Mouse (Mus musculus): ENCODE data around the gene Dnajc15. TPM values are rescaled to one million over a fixed set of nuclear protein-coding genes. Genes with fewer than 3 reads are reported as not detected.

The Dnajc15 gene
- polyA plus RNA-seq, 1 experiment from 2014 or later = 101 TPM

DNA sequence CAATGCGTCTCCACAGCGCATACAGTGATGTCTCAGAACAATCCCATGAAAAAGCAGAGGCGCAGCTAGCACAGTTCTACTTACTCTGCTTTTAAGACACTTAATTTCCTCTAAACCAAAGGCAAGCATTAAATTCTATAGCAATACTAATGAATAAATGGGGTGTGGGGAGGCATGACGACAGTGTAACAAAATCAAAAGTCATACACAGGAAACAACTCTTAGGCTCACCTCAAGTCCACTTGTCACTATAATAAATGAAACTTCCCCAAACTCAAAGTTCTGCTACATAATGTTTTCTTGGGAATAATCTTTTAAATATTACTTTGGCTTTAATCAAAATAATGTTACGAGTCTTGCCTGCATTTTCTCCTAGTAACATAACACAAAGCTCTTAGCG, 10.4 kb downstream of the Dnajc15 start:
- Histone ChIP-seq H3K36me3 (ENCODE audit: control insufficient read depth, insufficient read depth, low read length) (no peaks in the 10 kb centered on the region), H3K4me2 (ENCODE audit: low read depth, low read length) (no peak overlapping the region), H3K27me3 (replicated peaks; ENCODE audit: control insufficient read depth, insufficient read depth, low read length) (no peaks in the 10 kb centered on the region), H3K9ac (ENCODE audit: low read depth, low read length) (no peak overlapping the region), H3K27ac (ENCODE audit: low read length) (no peak overlapping the region), H3K4me3 (ENCODE audit: low read length) (no peak overlapping the region), H3K4me1 (ENCODE audit: control insufficient read depth, insufficient read depth, low read length) (no peaks in the 10 kb centered on the region), H3K9me3 (ENCODE audit: control insufficient read depth, low read length) (no peaks in the 10 kb centered on the region)
- WGBS = 87% methylated on average over 6 of the region's 6 CpGs
- no peak for ATAC-seq

DNA sequence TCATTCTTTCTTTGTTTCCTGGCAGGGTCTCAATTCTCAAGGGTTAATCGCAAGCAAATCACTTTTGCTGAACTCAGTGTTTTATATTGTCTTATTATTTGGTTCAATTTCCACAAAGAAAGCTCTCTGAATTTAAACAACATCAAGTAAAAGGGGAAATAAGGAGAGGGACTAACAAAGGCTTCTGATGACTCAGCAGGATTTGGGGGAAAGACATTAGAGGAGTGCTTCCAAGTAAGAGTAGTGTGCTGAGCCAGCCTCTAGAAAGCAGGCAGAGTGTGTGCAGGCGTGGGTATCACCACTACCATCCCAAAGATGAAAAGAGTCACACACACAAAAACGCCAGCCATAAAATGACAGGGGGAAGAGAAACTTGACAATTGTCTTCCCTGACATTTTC, 10.9 kb downstream of the Dnajc15 start:
- ATAC-seq = no peak
- H3K9ac ChIP-seq (ENCODE audit: low read depth, low read length) = no peak overlapping the region
- WGBS = 84% methylated on average over 3 of the region's 3 CpGs
- no peak overlapping the region for H3K27ac ChIP-seq (ENCODE audit: low read length)
- no peaks in the 10 kb centered on the region for H3K27me3 ChIP-seq (replicated peaks; ENCODE audit: control insufficient read depth, insufficient read depth, low read length)
- H3K4me1 ChIP-seq (ENCODE audit: control insufficient read depth, insufficient read depth, low read length) = no peaks in the 10 kb centered on the region
- H3K4me2 ChIP-seq (ENCODE audit: low read depth, low read length) = no peak overlapping the region
- H3K36me3 ChIP-seq (ENCODE audit: control insufficient read depth, insufficient read depth, low read length) = no peaks in the 10 kb centered on the region
- no peak overlapping the region for H3K4me3 ChIP-seq (ENCODE audit: low read length)
- H3K9me3 ChIP-seq (ENCODE audit: control insufficient read depth, low read length) = no peaks in the 10 kb centered on the region

DNA sequence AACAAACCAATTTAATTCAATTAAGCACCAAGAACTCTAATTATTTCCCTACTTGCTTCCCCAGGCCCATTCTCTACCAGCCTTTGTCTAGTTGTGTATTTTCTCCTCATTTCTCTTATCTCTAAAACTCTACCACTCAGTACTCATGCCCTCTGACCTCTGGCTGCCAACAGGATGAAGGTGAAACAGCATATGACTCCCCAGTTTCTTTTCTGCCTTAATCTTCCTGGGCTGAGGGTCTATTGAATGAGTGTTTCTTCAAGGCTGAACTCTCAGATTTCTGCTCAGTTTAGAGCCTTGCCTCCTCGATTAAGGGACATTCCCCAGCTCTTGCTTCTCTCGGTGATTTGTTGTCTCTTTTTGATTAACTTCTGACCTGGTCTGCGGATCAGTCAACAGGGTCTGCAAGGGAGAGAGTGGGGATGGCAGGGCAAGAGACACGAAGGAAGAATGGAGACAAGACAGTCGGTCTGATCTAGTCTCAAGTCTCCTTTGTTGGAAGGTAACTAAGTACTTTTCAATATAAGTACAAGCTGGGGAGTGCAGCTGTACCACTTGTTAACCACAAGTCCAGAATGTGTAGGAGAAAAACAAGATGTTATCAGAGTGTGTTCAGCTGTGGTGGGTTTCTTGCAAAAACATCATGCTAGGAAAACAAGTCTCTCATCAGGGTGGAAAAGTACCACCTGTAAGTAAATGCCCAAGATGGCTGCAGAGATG, 13.9 kb downstream of the Dnajc15 start:
- Histone ChIP-seq H3K4me3 (ENCODE audit: low read length) (no peak overlapping the region), H3K9me3 (ENCODE audit: control insufficient read depth, low read length) (no peaks in the 10 kb centered on the region), H3K36me3 (ENCODE audit: control insufficient read depth, insufficient read depth, low read length) (no peaks in the 10 kb centered on the region), H3K4me1 (ENCODE audit: control insufficient read depth, insufficient read depth, low read length) (no peaks in the 10 kb centered on the region), H3K4me2 (ENCODE audit: low read depth, low read length) (no peak overlapping the region), H3K9ac (ENCODE audit: low read depth, low read length) (no peak overlapping the region), H3K27me3 (replicated peaks; ENCODE audit: control insufficient read depth, insufficient read depth, low read length) (no peaks in the 10 kb centered on the region), H3K27ac (ENCODE audit: low read length) (no peak overlapping the region)
- ATAC-seq = no peak
- WGBS = 50% methylated on average over 5 of the region's 5 CpGs

DNA sequence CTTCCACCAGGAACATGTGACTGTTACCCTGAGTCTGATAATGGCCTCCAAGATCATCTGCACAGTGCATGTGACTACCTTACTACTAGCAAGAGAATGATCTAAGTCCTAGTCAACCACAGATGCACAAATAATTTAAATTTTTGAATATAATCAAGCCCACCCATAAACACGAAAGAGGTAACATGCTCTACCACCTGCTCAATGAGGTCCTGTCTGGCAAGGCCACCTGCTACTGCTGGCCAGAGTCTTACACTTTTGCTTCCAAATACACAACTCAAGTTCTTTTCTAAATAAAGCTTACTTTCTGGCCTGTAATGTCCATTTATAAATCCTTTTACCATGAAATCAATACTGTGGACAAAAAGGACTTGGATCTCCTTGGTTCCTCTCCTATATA, 15.0 kb downstream of the Dnajc15 start:
- ATAC-seq = no peak
- Histone ChIP-seq H3K4me2 (ENCODE audit: low read depth, low read length) (no peak overlapping the region), H3K9ac (ENCODE audit: low read depth, low read length) (no peak overlapping the region), H3K4me1 (ENCODE audit: control insufficient read depth, insufficient read depth, low read length) (no peaks in the 10 kb centered on the region), H3K4me3 (ENCODE audit: low read length) (no peak overlapping the region), H3K27ac (ENCODE audit: low read length) (no peak overlapping the region), H3K36me3 (ENCODE audit: control insufficient read depth, insufficient read depth, low read length) (no peaks in the 10 kb centered on the region), H3K9me3 (ENCODE audit: control insufficient read depth, low read length) (no peaks in the 10 kb centered on the region), H3K27me3 (replicated peaks; ENCODE audit: control insufficient read depth, insufficient read depth, low read length) (no peaks in the 10 kb centered on the region)
- 90% methylated on average over 1 of the region's 1 CpGs for WGBS

DNA sequence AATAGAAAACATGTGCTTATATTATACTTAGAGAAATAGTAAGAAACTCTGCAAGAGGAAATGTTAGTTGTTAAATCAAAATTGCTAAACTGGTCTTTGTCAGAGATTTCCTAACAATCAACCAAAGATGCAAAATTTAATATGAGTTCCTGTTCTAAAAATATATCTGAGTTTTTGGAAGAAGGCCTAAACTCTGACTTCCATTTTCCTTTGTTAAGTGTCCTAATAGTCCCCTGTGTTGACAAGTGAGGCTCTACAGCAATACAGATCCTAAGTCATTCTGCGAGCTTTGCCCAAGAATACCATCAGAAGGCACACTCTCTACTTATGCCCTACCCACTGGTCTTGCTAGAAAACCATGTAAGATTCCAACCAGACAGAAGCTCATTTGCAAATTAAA, 21.0 kb downstream of the Dnajc15 start:
- H3K4me3 ChIP-seq (ENCODE audit: low read length) = no peak overlapping the region
- H3K9me3 ChIP-seq (ENCODE audit: control insufficient read depth, low read length) = no peaks in the 10 kb centered on the region
- H3K4me2 ChIP-seq (ENCODE audit: low read depth, low read length) = no peak overlapping the region
- WGBS = 71% methylated on average over 1 of the region's 1 CpGs
- no peaks in the 10 kb centered on the region for H3K4me1 ChIP-seq (ENCODE audit: control insufficient read depth, insufficient read depth, low read length)
- H3K27ac ChIP-seq (ENCODE audit: low read length) = no peak overlapping the region
- no peak for ATAC-seq
- no peaks in the 10 kb centered on the region for H3K27me3 ChIP-seq (replicated peaks; ENCODE audit: control insufficient read depth, insufficient read depth, low read length)
- H3K9ac ChIP-seq (ENCODE audit: low read depth, low read length) = no peak overlapping the region
- peaks cover 3% of the 10 kb centered on the region; the same call in 1 of the 2 replicates for H3K36me3 ChIP-seq (ENCODE audit: control insufficient read depth, insufficient read depth, low read length)

DNA sequence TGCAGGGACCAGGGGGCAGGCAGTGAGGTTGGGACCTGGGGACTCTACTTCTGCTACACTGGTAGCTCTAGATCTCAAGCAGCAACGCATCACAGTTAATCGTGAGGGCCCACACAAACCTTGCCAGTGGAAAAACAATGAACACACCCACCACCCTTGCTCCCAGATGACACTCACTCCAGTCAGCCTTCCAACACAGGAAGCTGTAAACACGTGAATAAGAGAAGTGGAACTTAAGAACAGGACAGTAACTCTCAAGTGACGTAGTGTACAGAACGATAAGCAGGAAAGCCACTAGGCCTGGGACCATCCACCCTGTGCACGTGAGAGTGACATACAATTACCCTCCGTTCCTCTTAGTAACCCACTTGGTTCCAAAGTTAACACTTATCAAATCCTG, 25.1 kb downstream of the Dnajc15 start:
- no peak overlapping the region for H3K27ac ChIP-seq (ENCODE audit: low read length)
- H3K9me3 ChIP-seq (ENCODE audit: control insufficient read depth, low read length) = no peaks in the 10 kb centered on the region
- no peaks in the 10 kb centered on the region for H3K4me1 ChIP-seq (ENCODE audit: control insufficient read depth, insufficient read depth, low read length)
- H3K27me3 ChIP-seq (replicated peaks; ENCODE audit: control insufficient read depth, insufficient read depth, low read length) = no peaks in the 10 kb centered on the region
- H3K36me3 ChIP-seq (ENCODE audit: control insufficient read depth, insufficient read depth, low read length) = peaks cover 3% of the 10 kb centered on the region; the same call in 1 of the 2 replicates
- WGBS = 78% methylated on average over 7 of the region's 7 CpGs
- H3K4me3 ChIP-seq (ENCODE audit: low read length) = no peak overlapping the region
- no peak overlapping the region for H3K9ac ChIP-seq (ENCODE audit: low read depth, low read length)
- ATAC-seq = no peak
- H3K4me2 ChIP-seq (ENCODE audit: low read depth, low read length) = no peak overlapping the region

DNA sequence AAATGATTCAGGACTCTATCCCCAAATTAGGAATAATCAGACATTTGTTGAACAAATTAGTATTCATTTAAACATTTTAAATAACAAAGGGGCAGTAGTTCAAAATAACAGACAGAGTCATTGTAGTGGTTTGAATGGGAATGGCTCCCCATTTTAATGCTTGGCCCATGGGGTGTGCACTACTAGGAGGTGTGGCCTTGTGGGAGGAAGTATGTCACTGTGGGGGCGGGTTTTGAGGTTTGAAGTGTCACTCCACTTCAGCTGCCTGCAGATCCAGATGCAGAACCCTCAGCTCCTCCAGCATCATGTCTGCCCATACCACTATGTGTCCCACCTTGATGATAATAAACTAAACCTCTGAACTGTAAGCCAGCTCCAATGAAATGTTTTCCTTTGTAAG, 26.6 kb downstream of the Dnajc15 start:
- no peak overlapping the region for H3K9ac ChIP-seq (ENCODE audit: low read depth, low read length)
- H3K4me2 ChIP-seq (ENCODE audit: low read depth, low read length) = no peak overlapping the region
- H3K4me3 ChIP-seq (ENCODE audit: low read length) = no peak overlapping the region
- H3K4me1 ChIP-seq (ENCODE audit: control insufficient read depth, insufficient read depth, low read length) = no peaks in the 10 kb centered on the region
- no peaks in the 10 kb centered on the region for H3K27me3 ChIP-seq (replicated peaks; ENCODE audit: control insufficient read depth, insufficient read depth, low read length)
- H3K36me3 ChIP-seq (ENCODE audit: control insufficient read depth, insufficient read depth, low read length) = peaks cover 3% of the 10 kb centered on the region; the same call in 1 of the 2 replicates
- no peak overlapping the region for H3K27ac ChIP-seq (ENCODE audit: low read length)
- H3K9me3 ChIP-seq (ENCODE audit: control insufficient read depth, low read length) = no peaks in the 10 kb centered on the region
- WGBS = 82% methylated on average over 1 of the region's 1 CpGs
- no peak for ATAC-seq

DNA sequence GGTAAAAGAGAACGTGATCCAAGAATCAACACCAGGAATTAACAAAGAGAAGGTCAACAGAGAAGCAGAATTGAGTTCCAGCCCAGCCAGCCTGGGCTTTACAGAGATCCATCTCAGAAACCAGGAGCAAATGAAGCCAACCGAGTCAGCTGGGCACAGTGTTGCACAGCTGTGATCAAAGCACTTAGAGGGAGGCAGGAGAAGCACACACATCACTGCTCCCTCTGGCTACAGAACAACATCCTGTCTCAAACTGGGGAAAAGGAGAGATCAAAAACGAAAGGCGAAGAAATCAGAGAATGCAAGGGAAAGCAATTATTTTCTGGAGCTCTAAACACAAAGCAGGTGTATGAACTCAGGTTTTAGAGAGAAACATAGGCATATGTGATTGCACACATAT, 28.7 kb downstream of the Dnajc15 start:
- no peak for ATAC-seq
- WGBS = 79% methylated on average over 4 of the region's 4 CpGs
- Histone ChIP-seq H3K4me3 (ENCODE audit: low read length) (no peak overlapping the region), H3K9ac (ENCODE audit: low read depth, low read length) (no peak overlapping the region), H3K27me3 (replicated peaks; ENCODE audit: control insufficient read depth, insufficient read depth, low read length) (no peaks in the 10 kb centered on the region), H3K4me2 (ENCODE audit: low read depth, low read length) (no peak overlapping the region), H3K27ac (ENCODE audit: low read length) (no peak overlapping the region), H3K4me1 (ENCODE audit: control insufficient read depth, insufficient read depth, low read length) (no peaks in the 10 kb centered on the region), H3K36me3 (ENCODE audit: control insufficient read depth, insufficient read depth, low read length) (no peaks in the 10 kb centered on the region), H3K9me3 (ENCODE audit: control insufficient read depth, low read length) (no peaks in the 10 kb centered on the region)

DNA sequence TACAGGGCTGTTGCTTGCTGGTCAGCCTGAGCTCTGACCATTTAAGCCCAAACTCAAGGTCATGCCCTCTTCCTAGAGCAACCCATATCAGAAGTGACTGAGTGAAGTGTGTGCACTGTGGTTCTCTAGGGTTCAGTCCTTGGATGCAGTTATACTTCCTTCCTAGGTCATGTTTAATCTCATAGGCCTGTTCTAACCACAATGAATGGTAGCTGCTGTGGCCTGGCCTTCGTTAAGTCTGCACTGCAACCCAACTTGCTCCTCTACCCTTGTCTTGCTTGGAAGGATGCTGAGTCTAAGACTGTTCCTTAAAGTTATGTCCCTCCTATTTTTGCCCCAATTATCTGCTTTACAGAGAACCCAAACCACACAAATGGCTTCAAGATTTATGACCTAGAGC, 29.4 kb downstream of the Dnajc15 start:
- Histone ChIP-seq H3K27ac (ENCODE audit: low read length) (no peak overlapping the region), H3K27me3 (replicated peaks; ENCODE audit: control insufficient read depth, insufficient read depth, low read length) (no peaks in the 10 kb centered on the region), H3K36me3 (ENCODE audit: control insufficient read depth, insufficient read depth, low read length) (no peaks in the 10 kb centered on the region), H3K9me3 (ENCODE audit: control insufficient read depth, low read length) (no peaks in the 10 kb centered on the region), H3K9ac (ENCODE audit: low read depth, low read length) (no peak overlapping the region), H3K4me1 (ENCODE audit: control insufficient read depth, insufficient read depth, low read length) (no peaks in the 10 kb centered on the region), H3K4me3 (ENCODE audit: low read length) (no peak overlapping the region), H3K4me2 (ENCODE audit: low read depth, low read length) (no peak overlapping the region)
- no peak for ATAC-seq
- WGBS = 83% methylated on average over 1 of the region's 1 CpGs

DNA sequence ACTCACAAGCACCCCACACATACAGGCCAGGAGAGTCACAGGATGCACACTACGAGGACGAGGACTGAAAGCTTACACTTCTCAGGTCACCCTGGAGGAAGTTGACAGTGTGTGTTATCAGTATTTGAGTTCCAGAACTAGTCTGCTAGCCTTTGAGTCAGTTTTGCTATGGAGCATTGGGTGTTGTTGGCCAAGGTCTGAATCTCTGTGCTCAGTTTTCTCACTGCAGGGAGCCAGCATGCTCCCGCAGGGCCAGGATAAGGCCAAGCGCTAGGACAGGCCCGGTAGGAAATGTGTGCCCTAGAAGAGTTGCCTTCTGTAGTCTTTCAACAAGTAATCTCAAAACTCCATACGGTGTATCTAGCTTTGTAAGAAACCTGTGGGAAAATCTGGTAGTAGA, 34.4 kb downstream of the Dnajc15 start:
- no peaks in the 10 kb centered on the region for H3K27me3 ChIP-seq (replicated peaks; ENCODE audit: control insufficient read depth, insufficient read depth, low read length)
- H3K4me3 ChIP-seq (ENCODE audit: low read length) = no peak overlapping the region
- WGBS = 78% methylated on average over 6 of the region's 6 CpGs
- no peak overlapping the region for H3K27ac ChIP-seq (ENCODE audit: low read length)
- ATAC-seq = no peak
- H3K4me1 ChIP-seq (ENCODE audit: control insufficient read depth, insufficient read depth, low read length) = no peaks in the 10 kb centered on the region
- no peaks in the 10 kb centered on the region for H3K9me3 ChIP-seq (ENCODE audit: control insufficient read depth, low read length)
- no peak overlapping the region for H3K4me2 ChIP-seq (ENCODE audit: low read depth, low read length)
- H3K36me3 ChIP-seq (ENCODE audit: control insufficient read depth, insufficient read depth, low read length) = no peaks in the 10 kb centered on the region
- no peak overlapping the region for H3K9ac ChIP-seq (ENCODE audit: low read depth, low read length)
